Mouse (Mus musculus) ES-Bruce4 (cell line): ENCODE results near the gene Atp6v0d1. TPM values are rescaled to one million over a fixed set of nuclear protein-coding genes. Genes with fewer than 3 reads are reported as not detected.
"Not testable (repeated sequence)": the region's sequence is repeated elsewhere in the genome, so short reads cannot be mapped to it uniquely, and the experiment has no call there.

Experiments used
- H3K27ac ChIP-seq: 2 replicates; pipeline ENCODE4 v1.5.1; 2012; ENCODE audit warnings: low read length, inconsistent platforms; ENCODE audit not compliant: insufficient read depth
- H3K27me3 ChIP-seq: 2 replicates; pipeline ENCODE4 v1.6.1; 2012; ENCODE audit warnings: mild to moderate bottlenecking, low read length, inconsistent platforms; ENCODE audit not compliant: control insufficient read depth, poor library complexity, insufficient read depth, severe bottlenecking
- H3K36me3 ChIP-seq: 2 replicates; pipeline ENCODE4 v1.6.1; 2012; ENCODE audit warnings: inconsistent platforms, mild to moderate bottlenecking, low read length, moderate library complexity; ENCODE audit not compliant: control insufficient read depth, poor library complexity, insufficient read depth, severe bottlenecking
- H3K4me1 ChIP-seq: one replicate; pipeline ENCODE4 v1.8.1; 2011; ENCODE audit warnings: low read length; ENCODE audit not compliant: control insufficient read depth, insufficient read depth
- H3K4me3 ChIP-seq: 2 replicates; pipeline ENCODE4 v1.5.1; 2011; ENCODE audit warnings: low read depth, mild to moderate bottlenecking, low read length
- H3K9ac ChIP-seq: 2 replicates; pipeline ENCODE4 v1.6.1; 2012; ENCODE audit warnings: low read depth, mild to moderate bottlenecking, inconsistent platforms; ENCODE audit not compliant: poor library complexity, severe bottlenecking
- H3K9me3 ChIP-seq: replicated peaks from 2 replicates; pipeline ENCODE4 v1.6.1; 2012; ENCODE audit warnings: mild to moderate bottlenecking, low read length, inconsistent platforms; ENCODE audit not compliant: control insufficient read depth, poor library complexity, insufficient read depth, severe bottlenecking
- CTCF ChIP-seq: IDR thresholded peaks from one replicate; pipeline ENCODE4 v1.8.1; 2011; ENCODE audit warnings: low read depth, low read length
- EP300 ChIP-seq: IDR thresholded peaks from 2 replicates; pipeline ENCODE4 v1.6.1; 2011; ENCODE audit warnings: low read depth, low read length; ENCODE audit not compliant: insufficient read depth
- POLR2A ChIP-seq: IDR thresholded peaks from one replicate; pipeline ENCODE4 v1.8.1; 2011; ENCODE audit warnings: low read length; ENCODE audit not compliant: insufficient read depth
- polyA plus RNA-seq: library from polyadenylated mRNA; stranded (reverse); fragments of >200 nt; gene quantifications from 2 replicates; pipeline ENCODE4 v1.2.4, GENCODE M21; 2011; ENCODE audit warnings: low read depth; ENCODE audit not compliant: missing spikeins, insufficient read depth, insufficient read length

The Atp6v0d1 gene
- polyA plus RNA-seq, 1 experiment = 78.4 TPM

DNA sequence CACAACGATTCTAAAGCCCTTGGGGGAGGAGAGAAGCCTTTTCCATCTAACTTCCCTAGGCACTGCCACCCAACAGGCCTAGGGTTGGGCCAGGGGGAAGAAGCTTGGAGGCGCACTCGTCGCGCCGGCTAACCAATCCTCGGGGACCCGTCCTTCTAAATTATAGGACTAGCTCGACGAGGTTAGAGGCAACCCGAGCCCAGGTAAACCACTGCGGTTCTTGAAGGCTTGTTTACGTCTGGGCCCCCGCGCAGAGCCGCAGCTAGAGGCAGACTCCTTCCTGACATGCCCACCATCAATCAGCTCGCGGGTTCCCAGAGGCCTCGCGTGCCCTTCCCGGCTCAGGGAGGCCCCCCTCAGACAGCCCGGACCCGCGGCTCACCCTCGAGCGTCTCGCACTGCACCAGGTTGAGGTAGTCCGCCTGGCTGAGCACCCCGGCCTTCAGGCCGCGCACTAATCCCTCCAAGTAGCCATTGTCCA is 406 bp downstream of the Atp6v0d1 start:
- Histone ChIP-seq H3K9me3 (no peaks in the 10 kb centered on the region), H3K36me3 (no peaks in the 10 kb centered on the region; the same call in 1 of the 2 replicates), H3K4me1 (no peaks in the 10 kb centered on the region), H3K27ac (no peak overlapping the region), H3K4me3 (peak overlapping the region; percentile 73), H3K27me3 (no peaks in the 10 kb centered on the region), H3K9ac (peak overlapping the region; percentile 70)
- TF ChIP-seq EP300 (0 out of 2 replicates have a peak, but pooled peaks have one; percentile 2), POLR2A (no peak), CTCF (no peak)

DNA sequence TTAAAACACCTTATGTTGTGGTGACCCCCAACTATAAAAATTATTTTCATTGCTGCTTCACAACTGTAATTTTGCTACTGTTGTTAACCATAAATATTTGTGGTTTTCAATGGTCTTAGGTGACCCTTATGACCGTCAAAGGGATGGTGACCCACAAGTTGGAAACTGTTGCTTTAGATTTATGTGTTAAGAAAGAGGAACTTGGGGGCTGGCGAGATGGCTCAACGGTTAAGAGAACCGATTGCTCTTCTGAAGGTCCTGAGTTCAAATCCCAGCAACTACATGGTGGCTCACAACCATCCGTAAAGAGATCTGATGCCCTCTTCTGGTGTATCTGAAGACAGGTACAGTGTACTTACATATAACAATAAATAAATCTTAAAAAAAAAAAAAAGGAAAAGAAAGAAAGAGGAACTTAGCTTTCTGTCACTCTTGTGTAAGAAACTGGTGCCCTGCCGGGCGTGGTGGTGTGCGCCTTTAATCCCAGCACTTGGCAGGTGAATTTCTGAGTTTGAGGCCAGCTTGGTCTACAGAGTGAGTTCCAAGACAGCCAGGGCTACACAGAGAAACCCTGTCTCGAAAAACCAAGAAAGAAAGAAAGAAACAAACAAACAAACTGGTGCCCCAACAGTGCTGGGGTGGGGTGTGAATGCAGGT is 1.1 kb downstream of the Atp6v0d1 start:
- not testable (repeated sequence) for H3K36me3 ChIP-seq, H3K4me1 ChIP-seq, H3K27me3 ChIP-seq, H3K27ac ChIP-seq, H3K9me3 ChIP-seq
- H3K9ac ChIP-seq = peak overlapping the region; percentile 70
- H3K4me3 ChIP-seq = peak overlapping the region; percentile 73

DNA sequence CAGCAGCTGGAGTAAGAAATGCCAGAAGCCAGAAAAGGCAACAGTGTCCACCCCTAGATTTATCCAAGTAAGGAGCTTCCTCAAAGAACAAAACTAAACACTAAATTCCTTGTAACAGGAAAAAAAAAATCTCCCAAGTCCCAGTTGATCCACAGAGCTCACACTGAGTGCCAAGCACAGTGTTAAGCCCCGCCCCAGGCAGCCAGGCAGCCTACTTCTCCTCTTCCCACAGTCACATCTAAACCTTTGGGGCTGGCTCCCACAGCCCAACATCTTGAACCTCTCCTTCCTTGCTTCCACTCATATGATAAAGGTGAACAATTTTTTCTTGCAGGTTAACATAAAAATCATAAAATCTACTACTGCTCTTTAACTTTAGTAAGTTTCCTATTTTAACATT is 2.0 kb downstream of the Atp6v0d1 start:
- Histone ChIP-seq H3K9me3 (no peaks in the 10 kb centered on the region), H3K4me1 (no peaks in the 10 kb centered on the region), H3K36me3 (no peaks in the 10 kb centered on the region; the same call in 1 of the 2 replicates), H3K9ac (no peak overlapping the region), H3K4me3 (no peak overlapping the region), H3K27me3 (no peaks in the 10 kb centered on the region), H3K27ac (no peak overlapping the region)
- no peak for TF ChIP-seq EP300
- no peak for TF ChIP-seq POLR2A
- no peak for TF ChIP-seq CTCF

DNA sequence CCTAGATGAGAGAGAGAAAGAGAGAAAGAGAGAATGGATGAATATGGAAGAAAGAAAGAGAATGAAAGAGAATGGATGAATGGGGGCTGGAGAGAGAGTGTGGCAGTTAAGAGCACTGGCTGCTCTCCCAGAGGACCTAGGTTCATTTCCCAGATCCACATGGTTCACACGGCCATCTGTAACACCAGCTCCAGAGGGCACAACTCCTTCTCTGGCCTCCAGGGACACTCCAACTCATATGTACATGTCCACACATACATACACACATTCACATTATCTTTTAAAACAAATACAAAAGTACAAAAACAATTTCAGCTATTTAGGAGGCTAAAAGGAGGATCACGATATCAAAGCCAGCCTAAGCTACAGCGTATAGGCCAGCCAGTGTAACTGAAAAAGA is 3.0 kb downstream of the Atp6v0d1 start:
- Histone ChIP-seq H3K4me3 (no peak overlapping the region), H3K27ac (no peak overlapping the region), H3K9ac (no peak overlapping the region), H3K9me3 (no peaks in the 10 kb centered on the region), H3K36me3 (no peaks in the 10 kb centered on the region; the same call in 1 of the 2 replicates), H3K27me3 (no peaks in the 10 kb centered on the region), H3K4me1 (no peaks in the 10 kb centered on the region)
- TF ChIP-seq POLR2A (no peak), CTCF (no peak), EP300 (no peak)

DNA sequence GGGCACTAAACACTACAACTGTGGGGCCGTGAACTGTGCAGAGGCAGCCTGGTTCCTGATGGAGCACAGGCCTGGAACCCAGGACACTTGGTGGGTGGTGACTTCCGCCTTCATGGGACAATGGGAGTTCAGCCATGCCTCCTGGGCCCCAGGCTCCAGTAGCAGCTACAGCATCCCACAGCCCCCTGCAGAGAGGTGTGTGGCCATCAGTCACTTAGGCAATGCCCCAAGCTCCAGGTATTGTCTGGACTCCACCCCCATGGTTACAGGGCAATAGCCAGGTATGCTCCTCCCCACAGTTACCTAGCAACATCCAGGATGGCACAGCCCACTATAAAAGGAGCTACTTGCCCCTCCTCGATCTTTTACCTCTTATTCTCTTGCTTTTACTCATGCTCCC is 10.6 kb downstream of the Atp6v0d1 start:
- Histone ChIP-seq H3K27ac (no peak overlapping the region; the same call in 1 of the 2 replicates), H3K27me3 (no peaks in the 10 kb centered on the region)
- 0 out of 2 replicates have a peak, but pooled peaks have one; percentile 55 for TF ChIP-seq EP300
- TF ChIP-seq POLR2A = no peak

DNA sequence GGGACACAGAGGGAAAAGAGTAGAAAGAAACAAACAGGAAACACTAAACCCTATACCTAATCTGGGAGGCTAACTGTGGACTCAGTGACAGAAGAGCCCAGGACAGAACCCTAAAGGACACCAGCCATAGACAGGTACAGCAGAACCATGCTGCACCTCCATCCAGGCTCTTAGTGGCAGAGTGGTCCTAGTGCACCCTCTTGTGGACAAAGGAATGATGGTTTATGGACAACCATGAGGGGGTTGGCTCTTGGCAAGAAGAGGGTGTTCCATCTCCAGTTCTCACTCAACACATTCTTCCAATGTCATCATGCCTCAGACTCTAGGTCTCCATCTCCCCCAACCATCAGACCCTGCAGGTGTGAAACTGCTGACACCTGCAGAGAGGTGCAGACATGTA is 11.8 kb downstream of the Atp6v0d1 start:
- H3K27ac ChIP-seq = no peak overlapping the region
- H3K9ac ChIP-seq = no peak overlapping the region
- no peaks in the 10 kb centered on the region for H3K4me1 ChIP-seq
- H3K36me3 ChIP-seq = no peaks in the 10 kb centered on the region
- H3K27me3 ChIP-seq = no peaks in the 10 kb centered on the region
- no peaks in the 10 kb centered on the region for H3K9me3 ChIP-seq
- no peak overlapping the region for H3K4me3 ChIP-seq
- TF ChIP-seq POLR2A (no peak), EP300 (no peak), CTCF (peak; percentile 84)

More for the DNA sequence above, 10.6 kb downstream of the Atp6v0d1 start:
- Histone ChIP-seq H3K36me3 (no peaks in the 10 kb centered on the region; the same call in 1 of the 2 replicates), H3K9ac (no peak overlapping the region), H3K4me3 (no peak overlapping the region), H3K4me1 (no peaks in the 10 kb centered on the region), H3K9me3 (no peaks in the 10 kb centered on the region)
